Mouse (Mus musculus) myocyte (in vitro differentiated cells): ENCODE measurements at regions not wholly inside any gene's neighbourhood (a gene's known extent, or its start where the extent isn't known, plus 50 kb on each side); places are given as distances from the start of the nearest gene placed in this dataset.

Experiments used
- MYOD1 ChIP-seq, 3 experiments: IDR thresholded peaks; one replicate each; pipeline ENCODE4 v1.6.1; 2011; ENCODE audit warnings: control low read depth in 2 of 3, low read depth in 2 of 3, mild to moderate bottlenecking in 2 of 3, moderate library complexity in 1 of 3; ENCODE audit not compliant: insufficient read length in 2 of 3, control insufficient read depth in 1 of 3
- MYOG ChIP-seq, 3 experiments: IDR thresholded peaks; one replicate each; pipeline ENCODE4 v1.6.1; 2011; ENCODE audit warnings: control low read depth in 2 of 3, low read depth in 2 of 3, mild to moderate bottlenecking in 2 of 3; ENCODE audit not compliant: insufficient read length in 2 of 3, control insufficient read depth in 1 of 3, insufficient read depth in 1 of 3
- POLR2A ChIP-seq: IDR thresholded peaks from one replicate; pipeline ENCODE4 v1.6.1; 2011; ENCODE audit warnings: low read depth, mild to moderate bottlenecking, control low read depth, moderate library complexity; ENCODE audit not compliant: insufficient read length
- POLR2AphosphoS2 ChIP-seq: IDR thresholded peaks from one replicate; pipeline ENCODE4 v1.6.1; 2011; ENCODE audit warnings: low read depth, control low read depth; ENCODE audit not compliant: insufficient read length
- USF1 ChIP-seq: IDR thresholded peaks from one replicate; pipeline ENCODE4 v1.6.1; 2011; ENCODE audit warnings: low read depth, mild to moderate bottlenecking, control low read depth, moderate library complexity

DNA sequence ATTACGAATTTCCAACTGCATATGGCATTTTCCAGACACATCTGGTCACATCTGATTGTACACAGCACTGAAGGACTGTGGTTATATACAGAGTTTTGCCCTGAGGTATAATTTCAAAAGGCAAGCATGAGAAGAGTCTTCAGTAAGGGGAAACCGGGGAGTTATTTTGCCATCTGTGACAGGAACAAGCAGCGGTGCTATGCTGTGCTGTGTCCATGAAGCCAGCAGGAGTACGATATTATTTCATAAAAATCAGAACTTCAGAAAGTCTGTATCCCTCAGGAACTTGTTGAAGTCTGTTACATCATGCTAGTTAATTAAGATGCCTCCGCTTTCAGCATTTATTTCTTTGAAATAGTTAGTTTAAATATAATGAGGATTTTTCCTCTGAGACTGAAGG is 163.7 kb downstream of the Calcrl start:
- no peak for TF ChIP-seq POLR2A
- no peak for TF ChIP-seq USF1
- TF ChIP-seq POLR2AphosphoS2, result no peak
- no peak for TF ChIP-seq MYOG (IDR thresholded peaks at IDR 0.05; ENCODE audit: control insufficient read depth in 1 of 3, insufficient read depth in 1 of 3, insufficient read length in 2 of 3, low read depth in 2 of 3)
- no peak for TF ChIP-seq MYOD1 (IDR thresholded peaks at IDR 0.05; ENCODE audit: control insufficient read depth in 1 of 3, insufficient read length in 2 of 3, low read depth in 2 of 3)
